Mouse (Mus musculus) hematopoietic stem cell, adult 5-6 weeks (primary cell): ENCODE measurements around the gene Dll4. TPM values are rescaled to one million over a fixed set of nuclear protein-coding genes. Genes with fewer than 3 reads are reported as not detected.

Experiments used
- ATAC-seq, 2 experiments: fragments of 125-278 bp in 1 of 2; replicated peaks in 1 of 2; 2 replicates each; pipeline ENCODE4 v1.8.0; 2016 to 2017; ENCODE audit warnings: inconsistent platforms in 2 of 2, mild to moderate bottlenecking in 2 of 2, moderate number of reproducible peaks in 2 of 2, low read depth in 1 of 2, moderate TSS enrichment in 1 of 2; ENCODE audit not compliant: low FRiP score in 2 of 2, poor library complexity in 2 of 2, severe bottlenecking in 2 of 2, insufficient read depth in 1 of 2, low TSS enrichment in 1 of 2
- total RNA-seq: library from RNA; stranded (forward); fragments of 172-1452, 232-1000 nt; gene quantifications from 2 replicates; pipeline ENCODE4 v1.2.3, GENCODE M21; 2017

Gene Dll4
- total RNA-seq: 0.13 and 0.25 TPM in 2 replicates

- ATAC-seq: peak; percentile 8 to 19; a peak in 2 of 4 replicates
Measured at GRCm38 (mm10) chr2:119325568-119326143, at the start of gene Dll4. TSS of gene Dll4 (plus strand) at chr2:119325784.

DNA sequence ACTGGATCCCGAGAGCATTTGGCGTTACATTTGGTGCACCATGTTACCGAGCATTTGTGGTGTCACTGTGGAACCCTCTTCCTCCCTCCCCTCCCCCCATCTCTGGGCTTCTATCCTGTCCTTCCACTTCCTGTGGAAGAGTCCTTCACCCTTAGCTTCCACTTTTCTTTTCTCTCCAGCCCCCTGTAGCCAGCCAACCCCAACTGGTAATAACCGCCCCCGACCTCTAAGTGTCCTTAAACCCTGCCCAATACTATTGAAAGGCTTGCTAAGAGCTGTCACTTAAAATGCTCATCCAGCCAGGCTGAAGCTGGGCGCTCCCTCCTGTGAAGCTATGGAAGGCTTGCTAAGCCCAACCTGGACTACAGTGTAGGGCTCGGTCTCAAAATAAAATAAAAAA is 48.7 kb upstream of the Dll4 start:
- no peak for ATAC-seq

DNA sequence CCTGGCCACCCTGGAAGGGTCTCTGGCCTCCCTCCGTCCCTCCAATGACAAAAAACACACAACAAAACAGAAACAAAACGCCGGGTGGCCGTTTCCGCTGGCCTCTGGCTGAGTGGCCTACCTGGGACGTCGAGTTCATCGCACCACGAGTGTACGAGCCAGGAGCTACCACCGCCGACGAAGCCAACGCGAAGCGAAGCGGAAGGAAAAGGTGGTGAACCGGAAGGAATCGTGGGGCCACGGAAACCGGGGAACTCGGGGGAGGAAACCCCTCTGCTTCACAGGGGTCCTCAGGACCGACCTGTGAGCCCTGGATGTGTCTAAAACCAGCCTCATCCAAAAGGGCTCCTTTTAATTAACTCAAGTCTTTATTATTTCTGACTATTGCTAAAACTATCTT is 47.8 kb upstream of the Dll4 start:
- no peak for ATAC-seq

DNA sequence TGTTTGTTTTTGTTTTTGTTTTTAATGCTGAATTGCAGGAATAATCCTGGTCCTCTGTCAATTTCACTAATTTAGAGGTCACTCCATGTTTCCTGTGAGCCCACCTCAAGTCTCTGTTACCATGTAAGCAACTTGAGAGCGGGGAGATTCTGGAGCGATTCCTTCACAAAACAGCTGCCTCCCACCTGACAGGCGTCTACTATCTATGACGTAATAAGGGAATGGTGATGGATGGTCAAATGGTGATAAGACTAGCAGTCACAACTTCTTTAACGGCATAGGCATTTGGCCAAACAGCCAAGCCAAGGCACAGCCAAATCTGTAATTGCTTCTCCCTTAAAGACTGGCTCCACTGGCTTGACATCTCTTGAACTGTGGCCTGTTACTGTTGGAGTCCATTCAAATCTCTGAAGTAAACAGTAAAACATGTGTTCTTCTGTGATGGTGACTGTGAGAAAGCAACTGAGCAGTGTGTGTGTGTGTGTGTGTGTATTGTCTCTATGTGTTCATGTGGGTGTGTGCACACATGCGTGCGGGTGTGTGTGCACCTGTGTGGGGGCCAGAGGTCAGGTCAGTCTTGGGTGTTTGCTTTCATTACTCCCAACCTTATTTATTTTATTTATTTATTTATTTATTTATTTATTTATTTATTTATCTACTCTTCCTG is 43.6 kb upstream of the Dll4 start:
- ATAC-seq: no peak

GRCm38 (mm10) chr2:119287372-119287771 is 38.2 kb upstream of the Dll4 start:
- ATAC-seq: no peak

GRCm38 (mm10) chr2:119288270-119288882 is 37.2 kb upstream of the Dll4 start, which contains the start of gene Vps18:
TSS of gene Vps18 (plus strand) at chr2:119288740.
- peak; percentile 96 to 97 for ATAC-seq

DNA sequence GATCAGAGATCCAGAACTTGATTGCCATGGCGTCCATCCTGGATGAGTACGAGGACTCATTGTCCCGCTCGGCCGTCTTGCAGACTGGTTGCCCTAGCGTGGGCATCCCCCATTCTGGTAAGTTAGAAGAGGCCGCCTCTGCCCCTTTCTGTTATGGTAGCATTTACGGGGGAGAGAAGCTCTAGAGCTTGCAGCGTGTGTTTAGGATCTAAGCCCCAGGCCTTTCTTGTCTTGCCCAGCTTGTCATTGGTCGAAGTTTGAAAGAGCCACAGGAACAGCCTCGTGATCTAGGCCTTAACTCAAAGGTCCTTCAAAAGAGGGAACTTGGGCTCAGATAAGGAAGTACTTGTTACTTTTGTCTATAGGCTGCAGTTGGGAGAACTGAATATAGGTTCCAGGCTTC is 36.6 kb upstream of the Dll4 start:
- peak; percentile 55 to 59 for ATAC-seq

DNA sequence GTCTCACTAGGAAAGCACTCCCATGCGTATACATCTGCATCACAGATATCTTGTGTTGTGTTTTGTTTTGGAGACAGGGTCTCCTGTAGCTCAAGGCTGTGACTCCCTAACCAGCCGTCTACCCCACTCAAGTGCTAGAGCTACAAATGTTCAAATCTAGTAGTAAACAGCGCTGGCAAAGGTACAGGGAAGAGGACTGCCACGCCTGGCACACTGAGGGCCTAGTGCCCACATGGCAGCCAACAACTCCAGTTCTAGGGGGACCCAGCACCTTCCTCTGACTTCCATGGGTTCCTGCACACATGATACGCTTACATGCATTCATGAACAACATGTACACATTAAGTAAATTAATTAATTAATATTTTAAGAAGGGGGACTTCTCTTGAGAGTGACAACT is 33.3 kb upstream of the Dll4 start:
- no peak for ATAC-seq

DNA sequence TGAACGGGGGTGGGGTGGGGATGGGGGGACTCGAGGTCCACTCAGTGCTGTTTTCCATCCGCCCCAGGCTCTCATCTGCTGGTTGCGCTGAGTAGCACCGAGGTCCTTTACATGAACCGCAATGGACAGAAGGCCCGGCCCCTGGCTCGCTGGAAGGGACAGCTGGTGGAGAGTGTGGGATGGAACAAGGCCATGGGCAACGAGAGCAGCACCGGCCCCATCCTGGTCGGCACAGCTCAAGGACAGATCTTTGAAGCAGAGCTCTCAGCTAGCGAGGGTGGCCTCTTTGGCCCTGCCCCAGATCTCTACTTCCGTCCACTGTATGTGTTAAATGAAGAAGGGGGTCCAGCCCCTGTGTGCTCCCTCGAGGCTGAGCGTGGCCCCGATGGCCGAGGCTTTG is 32.7 kb upstream of the Dll4 start:
- no peak for ATAC-seq

- ATAC-seq: no peak
Measured at GRCm38 (mm10) chr2:119293311-119293710, 32.3 kb upstream of the Dll4 start.

DNA sequence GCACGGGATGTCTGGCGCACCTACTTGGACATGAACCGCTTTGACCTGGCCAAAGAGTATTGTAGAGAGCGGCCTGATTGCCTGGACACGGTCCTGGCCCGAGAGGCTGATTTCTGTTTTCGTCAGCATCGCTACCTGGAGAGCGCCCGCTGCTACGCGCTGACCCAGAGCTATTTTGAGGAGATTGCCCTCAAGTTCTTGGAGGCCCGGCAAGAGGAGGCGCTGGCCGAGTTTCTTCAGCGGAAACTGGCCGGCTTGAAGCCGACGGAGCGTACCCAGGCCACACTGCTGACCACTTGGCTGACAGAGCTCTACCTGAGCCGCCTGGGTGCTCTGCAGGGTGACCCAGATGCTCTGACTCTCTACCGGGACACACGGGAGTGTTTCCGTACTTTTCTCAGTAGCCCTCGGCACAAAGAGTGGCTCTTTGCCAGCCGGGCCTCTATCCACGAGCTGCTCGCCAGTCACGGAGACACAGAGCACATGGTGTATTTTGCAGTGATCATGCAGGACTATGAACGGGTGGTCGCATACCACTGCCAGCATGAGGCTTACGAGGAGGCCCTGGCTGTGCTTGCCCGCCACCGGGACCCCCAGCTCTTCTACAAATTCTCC is 31.7 kb upstream of the Dll4 start:
- ATAC-seq: no peak

- no peak for ATAC-seq
Measured at GRCm38 (mm10) chr2:119294411-119294810, 31.2 kb upstream of the Dll4 start.

- ATAC-seq: no peak
Measured at GRCm38 (mm10) chr2:119296756-119297155, 28.8 kb upstream of the Dll4 start.

DNA sequence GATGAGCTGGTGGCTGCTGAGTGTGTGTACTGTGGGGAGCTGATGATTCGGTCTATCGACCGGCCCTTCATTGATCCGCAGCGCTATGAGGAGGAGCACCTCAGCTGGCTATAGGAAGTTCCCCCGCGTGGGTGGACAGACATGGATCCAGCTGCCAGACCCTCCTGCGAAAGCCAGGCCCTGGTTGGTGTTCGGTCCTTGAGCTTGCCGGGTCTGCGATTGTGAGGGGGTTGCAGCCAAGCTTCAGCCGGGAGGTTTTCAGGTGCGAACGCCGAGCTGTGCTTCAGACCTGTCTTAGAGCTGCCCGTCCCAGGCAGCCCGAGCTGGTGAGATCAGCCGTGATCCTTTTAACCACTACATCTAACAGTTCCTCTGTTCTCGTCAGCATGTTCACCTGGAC is 28.1 kb upstream of the Dll4 start:
- ATAC-seq: no peak

- ATAC-seq: no peak
Measured at GRCm38 (mm10) chr2:119298330-119298729, 27.3 kb upstream of the Dll4 start.

GRCm38 (mm10) chr2:119298839-119299238 is 26.7 kb upstream of the Dll4 start:
- no peak for ATAC-seq

GRCm38 (mm10) chr2:119299981-119300818 is 25.4 kb upstream of the Dll4 start:
- peak; percentile 87 to 94 for ATAC-seq
